Mouse (Mus musculus): ENCODE results near the gene Arrdc1. TPM values are rescaled to one million over a fixed set of nuclear protein-coding genes. Genes with fewer than 3 reads are reported as not detected.
A peak's percentile ranks its signal among the peaks of the same experiment; 100 is the strongest.
"Not testable (repeated sequence)": the region's sequence is repeated elsewhere in the genome, so short reads cannot be mapped to it uniquely, and the experiment has no call there.

The Arrdc1 gene
- polyA plus RNA-seq (2017; shearing (Covaris generic)): 100 to 1,000 TPM; 223 to 311 TPM

GRCm38 (mm10) chr2:24935057-24935796, at the start of gene Arrdc1:
Arrdc1 (minus strand) TSS chr2:24935252.
- peak; percentile 82 for ATAC-seq

GRCm38 (mm10) chr2:24976960-24977359, 41.9 kb upstream of the Arrdc1 start:
- ATAC-seq: no peak

- peak; percentile 62 for ATAC-seq
These were observed 40.7 kb upstream of the Arrdc1 start, which contains the start of gene Pnpla7 for GRCm38 (mm10) chr2:24975704-24976297. Pnpla7 (plus strand) TSS chr2:24976033.

GRCm38 (mm10) chr2:24974906-24975703, 40.1 kb upstream of the Arrdc1 start, which contains the start of gene Mrpl41:
Mrpl41 (minus strand) TSS chr2:24975098.
- peak; percentile 89 for ATAC-seq

- not testable (repeated sequence) for ATAC-seq
These were observed 39.4 kb upstream of the Arrdc1 start for GRCm38 (mm10) chr2:24974452-24974851.

- no peak for ATAC-seq
These were observed 35.3 kb upstream of the Arrdc1 start for GRCm38 (mm10) chr2:24970386-24970785.

GRCm38 (mm10) chr2:24962304-24963000, 27.4 kb upstream of the Arrdc1 start, which contains the start of gene Dph7:
Dph7 (plus strand) TSS chr2:24962400.
- peak; percentile 99 for ATAC-seq

- ATAC-seq: no peak
These were observed 25.9 kb upstream of the Arrdc1 start for GRCm38 (mm10) chr2:24960910-24961309.

GRCm38 (mm10) chr2:24952537-24953055, 17.5 kb upstream of the Arrdc1 start:
- ATAC-seq: no peak

- ATAC-seq: peak; percentile 9
These were observed 15.1 kb upstream of the Arrdc1 start for GRCm38 (mm10) chr2:24950189-24950535.

- peak; percentile 97 for ATAC-seq
These were observed 14.6 kb upstream of the Arrdc1 start, which contains the start of gene Zmynd19 for GRCm38 (mm10) chr2:24949421-24950188. Zmynd19 (plus strand) TSS chr2:24949792.

GRCm38 (mm10) chr2:24944304-24944703, 9.3 kb upstream of the Arrdc1 start:
- ATAC-seq: peak; percentile 57

- no peak for ATAC-seq
These were observed 7.0 kb upstream of the Arrdc1 start for GRCm38 (mm10) chr2:24942092-24942491.

- peak; percentile 53 for ATAC-seq
These were observed 550 bp downstream of the Arrdc1 start for GRCm38 (mm10) chr2:24934441-24934963.

- ATAC-seq: peak; percentile 85
These were observed 5.5 kb downstream of the Arrdc1 start for GRCm38 (mm10) chr2:24929593-24929992.

GRCm38 (mm10) chr2:24929119-24929518, 5.9 kb downstream of the Arrdc1 start:
- ATAC-seq: peak; percentile 62

- ATAC-seq: no peak
These were observed 7.1 kb downstream of the Arrdc1 start for GRCm38 (mm10) chr2:24927810-24928479.

GRCm38 (mm10) chr2:24926965-24927358, 8.1 kb downstream of the Arrdc1 start:
- no peak for ATAC-seq

- no peak for ATAC-seq
These were observed 8.6 kb downstream of the Arrdc1 start for GRCm38 (mm10) chr2:24926345-24926964.

GRCm38 (mm10) chr2:24925284-24925683, 9.8 kb downstream of the Arrdc1 start:
- no peak for ATAC-seq
